Mouse (Mus musculus) embryonic facial prominence, embryonic 15.5 days (tissue): ENCODE measurements around the gene Mrps35. TPM values are rescaled to one million over a fixed set of nuclear protein-coding genes. Genes with fewer than 3 reads are reported as not detected.

Experiments used
- ATAC-seq: fragments of 200-750 bp; cut with Nextera tagmentation; 2 replicates; pipeline ENCODE4 v1.8.0; 2017; ENCODE audit warnings: low read depth, moderate TSS enrichment; ENCODE audit not compliant: insufficient number of reproducible peaks, low FRiP score, low TSS enrichment
- H3K27ac ChIP-seq: fragments of 300-500 bp; sonication (generic); replicated peaks from 2 replicates; pipeline ENCODE4 v1.5.1; 2015; ENCODE audit warnings: mild to moderate bottlenecking, inconsistent platforms
- H3K27me3 ChIP-seq: fragments of 300-500 bp; sonication (generic); 2 replicates; pipeline ENCODE4 v1.6.1; 2015; ENCODE audit warnings: inconsistent platforms
- H3K36me3 ChIP-seq: fragments of 300-500 bp; sonication (generic); 2 replicates; pipeline ENCODE4 v1.6.1; 2015; ENCODE audit warnings: mild to moderate bottlenecking, inconsistent platforms
- H3K4me1 ChIP-seq: fragments of 300-500 bp; sonication (generic); 2 replicates; pipeline ENCODE4 v1.6.1; 2015; ENCODE audit warnings: inconsistent platforms
- H3K4me2 ChIP-seq: fragments of 300-500 bp; sonication (generic); replicated peaks from 2 replicates; pipeline ENCODE4 v1.6.1; 2015; ENCODE audit warnings: mild to moderate bottlenecking, inconsistent platforms
- H3K4me3 ChIP-seq: fragments of 300-500 bp; sonication (generic); replicated peaks from 2 replicates; pipeline ENCODE4 v1.5.1; 2015; ENCODE audit warnings: mild to moderate bottlenecking, inconsistent platforms
- H3K9ac ChIP-seq: fragments of 300-500 bp; sonication (generic); 2 replicates; pipeline ENCODE4 v1.6.1; 2015; ENCODE audit warnings: inconsistent platforms
- H3K9me3 ChIP-seq: fragments of 300-500 bp; sonication (generic); replicated peaks from 2 replicates; pipeline ENCODE4 v1.6.1; 2016; ENCODE audit warnings: inconsistent platforms
- WGBS: fragments of 180-500 bp; shearing (Covaris S2); methylation state at CpG from one replicate; pipeline ENCODE4 v1.1.7; 2015; 5-methylcytosine and 5-hydroxymethylcytosine counted together
- polyA plus RNA-seq: library from polyadenylated mRNA; unstranded; fragments of >200 nt; fragmentation: Nextera tagmentation; extraction: Ambion mirVana; gene quantifications from 2 replicates; pipeline ENCODE4 v1.2.1, GENCODE M21; 2015

The Mrps35 gene
- polyA plus RNA-seq, 1 experiment from 2014 or later, result 82.6 TPM

DNA sequence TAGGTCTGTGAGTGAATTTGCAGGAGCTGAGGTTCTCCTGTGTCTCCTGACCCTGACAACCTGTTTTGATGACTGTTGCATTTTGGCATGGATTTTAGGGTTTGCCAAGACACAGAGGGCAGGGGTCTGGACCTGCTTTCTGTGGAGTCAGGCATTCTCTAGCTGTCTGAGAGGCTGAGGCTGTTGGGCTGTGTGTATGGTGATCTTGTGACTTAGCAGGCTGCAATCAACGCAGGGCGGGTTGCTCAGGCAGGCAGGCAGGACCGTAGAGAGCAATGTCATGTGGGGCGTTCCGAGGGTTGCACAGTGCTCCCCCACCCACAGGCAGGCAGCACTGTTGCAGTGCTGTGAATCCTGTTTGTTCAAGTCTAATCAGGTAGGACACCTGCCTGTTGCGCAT, 64.2 kb downstream of the Mrps35 start:
- no peaks in the 10 kb centered on the region for H3K4me1 ChIP-seq
- no peak overlapping the region for H3K27ac ChIP-seq
- ATAC-seq, result no peak
- H3K27me3 ChIP-seq, result no peaks in the 10 kb centered on the region
- H3K36me3 ChIP-seq, result peaks cover 61% of the 10 kb centered on the region
- no peak overlapping the region for H3K9ac ChIP-seq
- H3K9me3 ChIP-seq, result no peaks in the 10 kb centered on the region
- WGBS, result 85% methylated on average over 6 of the region's 6 CpGs
- H3K4me2 ChIP-seq, result no peak overlapping the region
- no peak overlapping the region for H3K4me3 ChIP-seq

- WGBS, result 88% methylated on average over 7 of the region's 7 CpGs
- no peak overlapping the region for H3K27ac ChIP-seq
- H3K36me3 ChIP-seq, result peaks cover 50% of the 10 kb centered on the region
- H3K4me2 ChIP-seq, result no peak overlapping the region
- no peak for ATAC-seq
- no peaks in the 10 kb centered on the region for H3K9me3 ChIP-seq
- H3K4me1 ChIP-seq, result no peaks in the 10 kb centered on the region
- no peak overlapping the region for H3K4me3 ChIP-seq
- H3K9ac ChIP-seq, result no peak overlapping the region
- no peaks in the 10 kb centered on the region for H3K27me3 ChIP-seq
Observed at GRCm38 (mm10) chr6:147109283-147109682, 66.7 kb downstream of the Mrps35 start.

- no peak for ATAC-seq
- WGBS, result 7% methylated on average over 10 of the region's 10 CpGs
- no peak overlapping the region for H3K9ac ChIP-seq
Observed at GRCm38 (mm10) chr6:147116579-147116978, 74.0 kb downstream of the Mrps35 start.

DNA sequence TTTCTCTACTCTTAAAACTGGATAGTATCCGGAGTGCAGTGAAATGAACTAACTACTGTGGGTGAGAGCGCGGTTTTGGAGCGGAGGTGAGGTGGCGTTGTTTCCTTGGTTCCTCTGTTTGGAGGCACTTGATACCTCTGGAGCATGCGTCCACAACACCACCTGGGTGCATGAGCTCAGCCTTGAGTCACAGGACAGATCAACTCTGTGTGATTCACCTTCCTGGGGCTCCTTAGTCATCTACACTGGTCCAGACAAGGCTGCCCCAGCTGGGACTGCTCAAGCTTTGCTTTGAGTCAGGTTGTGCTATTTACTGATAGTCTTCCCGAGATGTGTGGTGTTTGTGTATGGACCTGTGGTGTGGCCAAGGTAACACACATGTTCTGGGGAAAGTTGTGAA, 75.2 kb downstream of the Mrps35 start:
- Histone ChIP-seq H3K4me3 (no peak overlapping the region), H3K27ac (no peak overlapping the region), H3K4me1 (no peaks in the 10 kb centered on the region), H3K9ac (no peak overlapping the region), H3K9me3 (no peaks in the 10 kb centered on the region), H3K36me3 (no peaks in the 10 kb centered on the region), H3K4me2 (no peak overlapping the region), H3K27me3 (no peaks in the 10 kb centered on the region)
- 94% methylated on average over 7 of the region's 7 CpGs for WGBS
- ATAC-seq, result no peak

More at GRCm38 (mm10) chr6:147116579-147116978, 74.0 kb downstream of the Mrps35 start:
- H3K27ac ChIP-seq, result no peak overlapping the region
- no peaks in the 10 kb centered on the region for H3K27me3 ChIP-seq
- no peaks in the 10 kb centered on the region for H3K4me1 ChIP-seq
- no peaks in the 10 kb centered on the region for H3K9me3 ChIP-seq
- H3K36me3 ChIP-seq, result peaks cover 5% of the 10 kb centered on the region; the same call in 1 of the 2 replicates
- no peak overlapping the region for H3K4me3 ChIP-seq
- no peak overlapping the region for H3K4me2 ChIP-seq

- Histone ChIP-seq H3K4me3 (no peak overlapping the region), H3K4me2 (no peak overlapping the region), H3K36me3 (no peaks in the 10 kb centered on the region), H3K9me3 (no peaks in the 10 kb centered on the region), H3K9ac (no peak overlapping the region), H3K27ac (no peak overlapping the region), H3K27me3 (no peaks in the 10 kb centered on the region), H3K4me1 (no peaks in the 10 kb centered on the region)
- 87% methylated on average over 3 of the region's 3 CpGs for WGBS
- no peak for ATAC-seq
Observed at GRCm38 (mm10) chr6:147118190-147118589, 75.6 kb downstream of the Mrps35 start.

DNA sequence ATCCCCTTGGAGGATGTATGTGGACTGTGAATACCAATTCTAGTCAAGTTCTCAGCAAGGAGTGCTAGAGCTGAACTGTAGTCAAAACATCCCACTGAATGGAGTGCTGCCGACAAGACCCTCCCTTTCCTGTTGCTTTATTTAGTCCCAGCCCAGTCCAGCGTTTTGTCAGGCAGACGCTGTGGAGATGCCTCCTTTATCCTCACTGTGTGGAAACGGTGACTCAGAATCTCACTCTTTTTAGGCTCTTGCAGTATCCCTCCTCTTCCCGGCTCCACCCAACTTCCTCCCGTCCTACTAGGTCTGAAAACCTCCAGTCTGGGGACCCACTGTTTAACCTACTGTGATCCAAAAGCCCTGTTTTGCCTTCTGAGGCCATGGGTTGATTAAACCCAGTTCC, 78.8 kb downstream of the Mrps35 start:
- no peak overlapping the region for H3K4me2 ChIP-seq
- H3K9ac ChIP-seq, result no peak overlapping the region
- WGBS, result 49% methylated on average over 6 of the region's 6 CpGs
- H3K36me3 ChIP-seq, result no peaks in the 10 kb centered on the region
- H3K4me3 ChIP-seq, result no peak overlapping the region
- H3K27ac ChIP-seq, result no peak overlapping the region
- no peaks in the 10 kb centered on the region for H3K27me3 ChIP-seq
- ATAC-seq, result no peak
- no peaks in the 10 kb centered on the region for H3K9me3 ChIP-seq
- H3K4me1 ChIP-seq, result no peaks in the 10 kb centered on the region

Other genes starting within 250 kb of the Mrps35 start
- gene Arntl2, start 246.7 kb upstream of the Mrps35 start, polyA plus RNA-seq, result 7.2 and 11.5 TPM in 2 replicates
- gene Smco2, start 192.7 kb upstream of the Mrps35 start, polyA plus RNA-seq, result not detected in 2 replicates
- gene Ppfibp1, start 154.3 kb upstream of the Mrps35 start, polyA plus RNA-seq, result 54.2 and 54.6 TPM in 2 replicates
- 0.16 and 0.39 TPM in 2 replicates for gene 1700034J05Rik, start 88.3 kb upstream of the Mrps35 start, polyA plus RNA-seq
- gene Rep15, start 10.2 kb upstream of the Mrps35 start, polyA plus RNA-seq, result 1.1 and 1.6 TPM in 2 replicates
- gene Mansc4, start 44.3 kb downstream of the Mrps35 start, polyA plus RNA-seq, result 1.2 and 1.4 TPM in 2 replicates
- 9.6 TPM in 2 replicates for gene Klhl42, start 48.6 kb downstream of the Mrps35 start, polyA plus RNA-seq
- gene Pthlh, start 221.4 kb downstream of the Mrps35 start, polyA plus RNA-seq, result 26.3 and 26.7 TPM in 2 replicates